22 mouse cellular contexts compared by ENCODE assay signal in genomic region chr19:26767941-26768340, GRCm38 (mm10).
A peak's percentile ranks its signal among the peaks of the same experiment; 100 is the strongest.
DNase-seq lines count a peak whose midpoint lies in the region; ATAC-seq and TF ChIP-seq lines count a peak whose summit lies in the region.
"Had no signal": no experiment of that assay in that cellular context is flagged by ENCODE, and none has a peak within 500 bp of the region (broad histone marks: within the 10 kb centered on the region; RNA-seq: fewer than 3 reads in every experiment).

No protein-coding gene starts in this region.

- WGBS in heart, adult 2 months: 96% methylated on average over 6 of the region's 6 CpGs
- WGBS in midbrain, embryonic 10.5 days: 92% methylated on average over 6 of the region's 6 CpGs
- WGBS in midbrain, embryonic 11.5 days: 97% methylated on average over 6 of the region's 6 CpGs
- 93% methylated on average over 6 of the region's 6 CpGs for WGBS in forebrain, postnatal 0 days
- 84% methylated on average over 6 of the region's 6 CpGs for WGBS in midbrain, postnatal 0 days

- H3K4me3 ChIP-seq in heart, adult 2 months: no peak overlapping the region
- no peak overlapping the region for H3K4me3 ChIP-seq in midbrain, embryonic 10.5 days
- no peak overlapping the region for H3K4me3 ChIP-seq in midbrain, embryonic 11.5 days (ENCODE audit: low read depth, low read length)
- no peak overlapping the region for H3K4me3 ChIP-seq in forebrain, postnatal 0 days (ENCODE audit: low read depth, low read length)
- H3K4me3 ChIP-seq in midbrain, postnatal 0 days (ENCODE audit: low read depth, low read length): no peak overlapping the region
- H3K4me3 ChIP-seq: limb, embryonic 13.5 days; liver, embryonic 12.5 days; stomach, embryonic 15.5 days had no signal

- ATAC-seq in midbrain, embryonic 11.5 days (ENCODE audit: low FRiP score): no peak
- ATAC-seq in forebrain, postnatal 0 days: no peak
- ATAC-seq in midbrain, postnatal 0 days (ENCODE audit: low FRiP score): no peak
- ATAC-seq: inflammation-experienced regulatory T-cells, adult 6 months; liver, embryonic 12.5 days had no signal

- no peak overlapping the region for H3K27ac ChIP-seq in heart, adult 2 months
- peak overlapping the region; percentile 86; the same call in 1 of the 2 replicates for H3K27ac ChIP-seq in midbrain, embryonic 10.5 days (replicated peaks)
- H3K27ac ChIP-seq in midbrain, embryonic 11.5 days (ENCODE audit: low read depth, low read length): no peak overlapping the region
- H3K27ac ChIP-seq in forebrain, postnatal 0 days (ENCODE audit: low read depth, low read length): peak overlapping the region; percentile 97
- peak overlapping the region; percentile 97 for H3K27ac ChIP-seq in midbrain, postnatal 0 days (ENCODE audit: low read depth, low read length)
- H3K27ac ChIP-seq: limb, embryonic 13.5 days; liver, embryonic 12.5 days; stomach, embryonic 15.5 days had no signal

- no peaks in the 10 kb centered on the region for H3K79me2 ChIP-seq in heart, adult 2 months (replicated peaks; ENCODE audit: control insufficient read depth, insufficient read depth, low read length)

- H3K9ac ChIP-seq in heart, adult 2 months (ENCODE audit: low read depth, low read length): no peak overlapping the region
- no peak overlapping the region for H3K9ac ChIP-seq in midbrain, embryonic 11.5 days (ENCODE audit: low read length)
- no peak overlapping the region for H3K9ac ChIP-seq in forebrain, postnatal 0 days
- H3K9ac ChIP-seq in midbrain, postnatal 0 days (replicated peaks; ENCODE audit: low read length, poor library complexity, severe bottlenecking): no peak overlapping the region
- H3K9ac ChIP-seq: limb, embryonic 13.5 days; liver, embryonic 12.5 days; stomach, embryonic 15.5 days had no signal

- H3K4me2 ChIP-seq in midbrain, embryonic 11.5 days: no peak overlapping the region
- H3K4me2 ChIP-seq in forebrain, postnatal 0 days (ENCODE audit: low read depth): no peak overlapping the region
- H3K4me2 ChIP-seq in midbrain, postnatal 0 days (ENCODE audit: low read depth, low read length, poor library complexity, severe bottlenecking): no peak overlapping the region
- H3K4me2 ChIP-seq: limb, embryonic 13.5 days; liver, embryonic 12.5 days; stomach, embryonic 15.5 days had no signal

- no peaks in the 10 kb centered on the region for H3K4me1 ChIP-seq in heart, adult 2 months (ENCODE audit: control insufficient read depth, insufficient read depth, low read length)
- peaks cover 29% of the 10 kb centered on the region for H3K4me1 ChIP-seq in midbrain, embryonic 10.5 days
- peaks cover 26% of the 10 kb centered on the region for H3K4me1 ChIP-seq in midbrain, embryonic 11.5 days (ENCODE audit: control insufficient read depth, insufficient read depth, low read length)
- peaks cover 14% of the 10 kb centered on the region for H3K4me1 ChIP-seq in forebrain, postnatal 0 days (ENCODE audit: insufficient read depth)
- peaks cover 24% of the 10 kb centered on the region for H3K4me1 ChIP-seq in midbrain, postnatal 0 days (ENCODE audit: insufficient read depth, low read length)
- H3K4me1 ChIP-seq: liver, embryonic 12.5 days; stomach, embryonic 15.5 days had no signal

- no peak for TF ChIP-seq EP300 in heart, adult 2 months (IDR thresholded peaks at IDR 0.05; ENCODE audit: insufficient read depth, low read depth, low read length)

- TF ChIP-seq POLR2A in heart, adult 2 months (IDR thresholded peaks at IDR 0.05; ENCODE audit: insufficient read depth, low read depth, low read length): no peak

- TF ChIP-seq CTCF in heart, adult 2 months (IDR thresholded peaks at IDR 0.05): no peak
- TF ChIP-seq CTCF in forebrain, postnatal 0 days (IDR thresholded peaks at IDR 0.05; ENCODE audit: low read depth): no peak
- TF ChIP-seq CTCF in midbrain, postnatal 0 days (IDR thresholded peaks at IDR 0.05): no peak

- no peaks in the 10 kb centered on the region for H3K27me3 ChIP-seq in heart, adult 2 months (ENCODE audit: control insufficient read depth, insufficient read depth, low read length)
- H3K27me3 ChIP-seq in midbrain, embryonic 10.5 days (ENCODE audit: low read depth, poor library complexity, severe bottlenecking): no peaks in the 10 kb centered on the region
- no peaks in the 10 kb centered on the region for H3K27me3 ChIP-seq in midbrain, embryonic 11.5 days (ENCODE audit: control insufficient read depth, insufficient read depth, low read length)
- H3K27me3 ChIP-seq in forebrain, postnatal 0 days (ENCODE audit: insufficient read depth, low read length): no peaks in the 10 kb centered on the region
- H3K27me3 ChIP-seq in midbrain, postnatal 0 days (ENCODE audit: insufficient read depth, low read length): no peaks in the 10 kb centered on the region
- H3K27me3 ChIP-seq: limb, embryonic 13.5 days; liver, embryonic 12.5 days; stomach, embryonic 15.5 days had no signal

- H3K36me3 ChIP-seq in heart, adult 2 months (ENCODE audit: control insufficient read depth, insufficient read depth, low read length): no peaks in the 10 kb centered on the region
- 0 out of 2 replicates have a peak, but pooled peaks cover 11% of the 10 kb centered on the region for H3K36me3 ChIP-seq in midbrain, embryonic 10.5 days
- H3K36me3 ChIP-seq in midbrain, embryonic 11.5 days (ENCODE audit: control insufficient read depth, insufficient read depth, low read length): no peaks in the 10 kb centered on the region
- H3K36me3 ChIP-seq in forebrain, postnatal 0 days (ENCODE audit: insufficient read depth): peaks cover 11% of the 10 kb centered on the region; the same call in 1 of the 2 replicates
- peaks cover 10% of the 10 kb centered on the region; the same call in 1 of the 2 replicates for H3K36me3 ChIP-seq in midbrain, postnatal 0 days (ENCODE audit: insufficient read depth, low read length)
- H3K36me3 ChIP-seq: liver, embryonic 12.5 days had no signal

- H3K9me3 ChIP-seq in midbrain, embryonic 10.5 days (replicated peaks): no peaks in the 10 kb centered on the region
- H3K9me3 ChIP-seq in midbrain, embryonic 11.5 days (ENCODE audit: control insufficient read depth, low read length): no peaks in the 10 kb centered on the region
- no peaks in the 10 kb centered on the region for H3K9me3 ChIP-seq in forebrain, postnatal 0 days (ENCODE audit: low read length)
- no peaks in the 10 kb centered on the region for H3K9me3 ChIP-seq in midbrain, postnatal 0 days (ENCODE audit: low read length)
- H3K9me3 ChIP-seq: limb, embryonic 13.5 days; liver, embryonic 12.5 days; stomach, embryonic 15.5 days had no signal

- peak; percentile 73 for DNase-seq in heart, adult 11 months
- no peak for DNase-seq in heart, adult 2 months
- no peak for DNase-seq in midbrain, embryonic 10.5 days (ENCODE audit: low spot score)
- no peak for DNase-seq in midbrain, embryonic 11.5 days (ENCODE audit: low spot score, missing footprints)
- DNase-seq in forebrain, postnatal 0 days: no peak
- no peak for DNase-seq in midbrain, postnatal 0 days (ENCODE audit: low spot score)
- no peak for DNase-seq in urinary bladder, postnatal 25 days (ENCODE audit: low spot score)
- DNase-seq in kidney, adult 18-20 months: no peak
- DNase-seq: adrenal gland, postnatal 14 days; gastrocnemius, postnatal 25 days; kidney, adult 8-10 months; kidney, postnatal 10 days; layer of hippocampus, postnatal 36 days; lung, adult 18-20 months; lung, postnatal 10 days; right cerebral cortex, adult 18-20 months; right cerebral cortex, postnatal 4 days; thymus, postnatal 25 days had no signal

- intact Hi-C loops in heart, adult 2 months (cut with DNase I): no loop called here

Comparison
In these comparisons a context has a peak if more than half of its experiments do, and no peak if none do; other contexts are left out.
1. H3K27ac ChIP-seq: peak in midbrain, embryonic 10.5 days (single experiment), forebrain, postnatal 0 days (single experiment) and midbrain, postnatal 0 days (single experiment); none in heart, adult 2 months (single experiment) and midbrain, embryonic 11.5 days (single experiment).